Mouse (Mus musculus) lung, adult 2 months (tissue): Measurements from ENCODE around the gene 1700069L16Rik.

ENCODE experiments used
- CTCF ChIP-seq: fragments of 200-500 bp; IDR thresholded peaks from 2 replicates; pipeline ENCODE4 v1.5.1; 2011; ENCODE audit warnings: mild to moderate bottlenecking, low read length, control low read depth; ENCODE audit not compliant: insufficient read depth
- POLR2A ChIP-seq: fragments of 200-500 bp; IDR thresholded peaks from 2 replicates; pipeline ENCODE4 v1.6.1; 2011; ENCODE audit warnings: low read depth, mild to moderate bottlenecking, control low read depth, low read length, borderline replicate concordance; ENCODE audit errors: extremely low read depth

- TF ChIP-seq CTCF (no peak), POLR2A (no peak)
These were observed 24.2 kb upstream of the 1700069L16Rik start for GRCm38 (mm10) chr5:113748556-113749331.
